15 mouse cellular contexts compared by ENCODE assay signal in genomic region chr2:33426640-33427398, GRCm38 (mm10). TPM values are rescaled to one million over a fixed set of nuclear protein-coding genes. Genes with fewer than 3 reads are reported as not detected.
DNase-seq lines count a peak whose midpoint lies in the region; ATAC-seq and TF ChIP-seq lines count a peak whose summit lies in the region.
"Had no signal": no experiment of that assay in that cellular context is flagged by ENCODE, and none has a peak within 500 bp of the region (broad histone marks: within the 10 kb centered on the region; RNA-seq: fewer than 3 reads in every experiment).

No protein-coding gene starts in this region.

- no peak for TF ChIP-seq CTCF in E14TG2a.4 (conservative IDR thresholded peaks at IDR 0.05; ENCODE audit: low read length)
- no peak for TF ChIP-seq CTCF in ES-Bruce4 (IDR thresholded peaks at IDR 0.05; ENCODE audit: low read depth, low read length)
- TF ChIP-seq CTCF in lung, postnatal 0 days (IDR thresholded peaks at IDR 0.05) = no peak

- H3K36me3 ChIP-seq in hindbrain, embryonic 13.5 days = peaks cover 37% of the 10 kb centered on the region
- H3K36me3 ChIP-seq in hindbrain, embryonic 14.5 days (replicated peaks; ENCODE audit: control insufficient read depth, insufficient read depth) = peaks cover 29% of the 10 kb centered on the region
- H3K36me3 ChIP-seq in E14TG2a.4 (ENCODE audit: insufficient read depth, low read length) (peaks cover 56% of the 10 kb centered on the region), ES-Bruce4 (ENCODE audit: control insufficient read depth, insufficient read depth, low read length, poor library complexity, severe bottlenecking) (peaks cover 8% of the 10 kb centered on the region)
- 0 out of 2 replicates have a peak, but pooled peaks cover under 1% of the 10 kb centered on the region for H3K36me3 ChIP-seq in lung, postnatal 0 days (ENCODE audit: insufficient read depth, low read length)

- no peaks in the 10 kb centered on the region for H3K27me3 ChIP-seq in hindbrain, embryonic 13.5 days
- no peaks in the 10 kb centered on the region for H3K27me3 ChIP-seq in hindbrain, embryonic 14.5 days (ENCODE audit: control insufficient read depth, insufficient read depth, low read length)
- H3K27me3 ChIP-seq in E14TG2a.4 (ENCODE audit: insufficient read depth, low read length) (no peaks in the 10 kb centered on the region), ES-Bruce4 (ENCODE audit: control insufficient read depth, insufficient read depth, low read length, poor library complexity, severe bottlenecking) (no peaks in the 10 kb centered on the region)
- H3K27me3 ChIP-seq in lung, postnatal 0 days (replicated peaks; ENCODE audit: insufficient read depth, low read length) = no peaks in the 10 kb centered on the region
- H3K27me3 ChIP-seq: liver, embryonic 15.5 days had no signal

- 55% methylated on average over 10 of the region's 10 CpGs for WGBS in hindbrain, embryonic 13.5 days
- 47% methylated on average over 10 of the region's 10 CpGs for WGBS in hindbrain, embryonic 14.5 days
- WGBS in lung, postnatal 0 days = 71% methylated on average over 10 of the region's 10 CpGs

- no peak overlapping the region for H3K4me3 ChIP-seq in hindbrain, embryonic 13.5 days
- no peak overlapping the region for H3K4me3 ChIP-seq in hindbrain, embryonic 14.5 days (replicated peaks; ENCODE audit: low read length)
- H3K4me3 ChIP-seq in E14TG2a.4 (replicated peaks; ENCODE audit: low read length) = peak overlapping the region; percentile 30
- no peak overlapping the region for H3K4me3 ChIP-seq in ES-Bruce4 (ENCODE audit: low read depth, low read length)
- no peak overlapping the region for H3K4me3 ChIP-seq in lung, postnatal 0 days (ENCODE audit: low read depth, low read length)
- H3K4me3 ChIP-seq: layer of hippocampus, adult 2 months; liver, embryonic 15.5 days had no signal

- H3K9me3 ChIP-seq in hindbrain, embryonic 13.5 days = no peaks in the 10 kb centered on the region
- no peaks in the 10 kb centered on the region for H3K9me3 ChIP-seq in hindbrain, embryonic 14.5 days (ENCODE audit: control insufficient read depth, low read length)
- H3K9me3 ChIP-seq in E14TG2a.4 (ENCODE audit: low read length) (no peaks in the 10 kb centered on the region), ES-Bruce4 (replicated peaks; ENCODE audit: control insufficient read depth, insufficient read depth, low read length, poor library complexity, severe bottlenecking) (no peaks in the 10 kb centered on the region)
- H3K9me3 ChIP-seq in lung, postnatal 0 days (ENCODE audit: low read length) = no peaks in the 10 kb centered on the region
- H3K9me3 ChIP-seq: liver, embryonic 15.5 days had no signal

- peak overlapping the region; percentile 19; the same call in 1 of the 2 replicates for H3K9ac ChIP-seq in hindbrain, embryonic 13.5 days
- no peak overlapping the region for H3K9ac ChIP-seq in hindbrain, embryonic 14.5 days
- no peak overlapping the region for H3K9ac ChIP-seq in ES-Bruce4 (ENCODE audit: low read depth, poor library complexity, severe bottlenecking)
- no peak overlapping the region for H3K9ac ChIP-seq in lung, postnatal 0 days (replicated peaks; ENCODE audit: low read depth)
- H3K9ac ChIP-seq: liver, embryonic 15.5 days had no signal

- TF ChIP-seq EP300 in ES-Bruce4 (IDR thresholded peaks at IDR 0.05; ENCODE audit: insufficient read depth, low read depth, low read length) = peak; percentile 74
- no peak for TF ChIP-seq EP300 in lung, postnatal 0 days (IDR thresholded peaks at IDR 0.05)

- no peak for DNase-seq in hindbrain, embryonic 14.5 days (ENCODE audit: low spot score)
- DNase-seq in lung, postnatal 0 days (ENCODE audit: low spot score) = peak; percentile 57
- DNase-seq in layer of hippocampus, adult 9-11 months = no peak
- no peak for DNase-seq in adrenal gland, postnatal 25 days
- DNase-seq: cerebellum, postnatal 10 days; gastrocnemius, postnatal 10 days; kidney, postnatal 10 days; spleen, adult 18-20 months had no signal

- H3K4me2 ChIP-seq in hindbrain, embryonic 13.5 days = no peak overlapping the region
- no peak overlapping the region for H3K4me2 ChIP-seq in hindbrain, embryonic 14.5 days (replicated peaks)
- no peak overlapping the region for H3K4me2 ChIP-seq in lung, postnatal 0 days (replicated peaks; ENCODE audit: low read depth, low read length)
- H3K4me2 ChIP-seq: liver, embryonic 15.5 days had no signal

- no peak for ATAC-seq in hindbrain, embryonic 13.5 days (ENCODE audit: low FRiP score)
- no peak for ATAC-seq in hindbrain, embryonic 14.5 days (ENCODE audit: low FRiP score)
- 0 out of 2 replicates have a peak, but pooled peaks have one; percentile 29 for ATAC-seq in lung, postnatal 0 days
- ATAC-seq: activated CD4-positive, CD25-positive, alpha-beta regulatory T cell, adult 4 months; intestine, embryonic 16.5 days had no signal

- no peak for TF ChIP-seq POLR2A in ES-Bruce4 (IDR thresholded peaks at IDR 0.05; ENCODE audit: insufficient read depth, low read length)

- H3K27ac ChIP-seq in hindbrain, embryonic 13.5 days = no peak overlapping the region
- no peak overlapping the region for H3K27ac ChIP-seq in hindbrain, embryonic 14.5 days
- H3K27ac ChIP-seq in ES-Bruce4 (ENCODE audit: insufficient read depth, low read length) = peak overlapping the region; percentile 60
- no peak overlapping the region for H3K27ac ChIP-seq in lung, postnatal 0 days (ENCODE audit: low read length)
- H3K27ac ChIP-seq: layer of hippocampus, adult 2 months; liver, embryonic 15.5 days had no signal

- peaks cover 43% of the 10 kb centered on the region for H3K4me1 ChIP-seq in hindbrain, embryonic 13.5 days (replicated peaks)
- H3K4me1 ChIP-seq in hindbrain, embryonic 14.5 days (replicated peaks; ENCODE audit: control insufficient read depth, insufficient read depth, low read length) = peaks cover 24% of the 10 kb centered on the region
- peaks cover 78% of the 10 kb centered on the region for H3K4me1 ChIP-seq in E14TG2a.4 (replicated peaks; ENCODE audit: low read depth, low read length)
- H3K4me1 ChIP-seq in ES-Bruce4 (ENCODE audit: control insufficient read depth, insufficient read depth, low read length) = peaks cover 2% of the 10 kb centered on the region
- peaks cover 21% of the 10 kb centered on the region; the same call in 1 of the 2 replicates for H3K4me1 ChIP-seq in lung, postnatal 0 days (ENCODE audit: insufficient read depth, low read depth, low read length)

RNA-seq across cellular contexts. Expression of gene Zbtb34, which starts 4.3 kb away (rescaled TPM):
- 7.2 and 9.2 TPM in 2 replicates for polyA plus RNA-seq in hindbrain, embryonic 13.5 days (2015; fragmentation: Nextera tagmentation; extraction: Ambion mirVana)
- polyA plus RNA-seq in hindbrain, embryonic 14.5 days (2014; fragmentation: Nextera tagmentation; extraction: Ambion mirVana) = 10.6 and 11.2 TPM in 2 replicates
- 20.3 and 21.4 TPM in 2 replicates for polyA plus RNA-seq in ES-Bruce4 (2011; ENCODE audit: insufficient read depth, insufficient read length, low read depth, missing spikeins)
- polyA plus RNA-seq in lung, postnatal 0 days (2015; fragmentation: Nextera tagmentation; extraction: Ambion mirVana) = 4.5 and 4.9 TPM in 2 replicates
- 8.0 and 12.5 TPM in 2 replicates for total RNA-seq in adrenal gland, postnatal 25 days (2021)

RNA-seq across cellular contexts. Expression of gene Zbtb43, which starts 41.5 kb away (rescaled TPM):
- polyA plus RNA-seq in hindbrain, embryonic 13.5 days (2015; fragmentation: Nextera tagmentation; extraction: Ambion mirVana) = 27.7 and 28.2 TPM in 2 replicates
- 30.5 and 31.6 TPM in 2 replicates for polyA plus RNA-seq in hindbrain, embryonic 14.5 days (2014; fragmentation: Nextera tagmentation; extraction: Ambion mirVana)
- 23.4 and 31.3 TPM in 2 replicates for polyA plus RNA-seq in ES-Bruce4 (2011; ENCODE audit: insufficient read depth, insufficient read length, low read depth, missing spikeins)
- 11.4 and 12.0 TPM in 2 replicates for polyA plus RNA-seq in lung, postnatal 0 days (2015; fragmentation: Nextera tagmentation; extraction: Ambion mirVana)
- 22.2 and 27.4 TPM in 2 replicates for total RNA-seq in adrenal gland, postnatal 25 days (2021)

RNA-seq across cellular contexts. Expression of gene Ralgps1, which starts 55.5 kb away (rescaled TPM):
- 37.3 and 39.7 TPM in 2 replicates for polyA plus RNA-seq in hindbrain, embryonic 13.5 days (2015; fragmentation: Nextera tagmentation; extraction: Ambion mirVana)
- 57.0 and 63.1 TPM in 2 replicates for polyA plus RNA-seq in hindbrain, embryonic 14.5 days (2014; fragmentation: Nextera tagmentation; extraction: Ambion mirVana)
- 16.5 and 17.0 TPM in 2 replicates for polyA plus RNA-seq in ES-Bruce4 (2011; ENCODE audit: insufficient read depth, insufficient read length, low read depth, missing spikeins)
- polyA plus RNA-seq in lung, postnatal 0 days (2015; fragmentation: Nextera tagmentation; extraction: Ambion mirVana) = 1.8 and 2.2 TPM in 2 replicates
- 5.7 and 5.8 TPM in 2 replicates for total RNA-seq in adrenal gland, postnatal 25 days (2021)
